Mouse (Mus musculus) midbrain, postnatal 0 days (tissue): ENCODE data around the gene Mrpl49. TPM values are rescaled to one million over a fixed set of nuclear protein-coding genes. Genes with fewer than 3 reads are reported as not detected.
A peak's percentile ranks its signal among the peaks of the same experiment; 100 is the strongest.

ENCODE experiments used
- ATAC-seq: fragments of 200-750 bp; cut with Nextera tagmentation; 2 replicates; pipeline ENCODE4 v1.8.0; 2017; ENCODE audit warnings: moderate number of reproducible peaks, mild to moderate bottlenecking, moderate TSS enrichment, moderate library complexity; ENCODE audit not compliant: low FRiP score
- DNase-seq: peaks from one replicate; pipeline ENCODE4 v3.0.0-alpha.2; 2015; ENCODE audit warnings: low spot score
- H3K27ac ChIP-seq: fragments of 300-500 bp; sonication (generic); 2 replicates; pipeline ENCODE4 v1.5.1; 2014; ENCODE audit warnings: low read depth, mild to moderate bottlenecking, low read length, mixed read lengths
- H3K27me3 ChIP-seq: fragments of 300-500 bp; sonication (generic); 2 replicates; pipeline ENCODE4 v1.6.1; 2014; ENCODE audit warnings: low read length, control low read depth, mixed read lengths; ENCODE audit not compliant: insufficient read depth
- H3K36me3 ChIP-seq: fragments of 300-500 bp; sonication (generic); 2 replicates; pipeline ENCODE4 v1.6.1; 2014; ENCODE audit warnings: low read length, control low read depth, mixed read lengths; ENCODE audit not compliant: insufficient read depth
- H3K4me1 ChIP-seq: fragments of 300-500 bp; sonication (generic); 2 replicates; pipeline ENCODE4 v1.6.1; 2014; ENCODE audit warnings: mild to moderate bottlenecking, control low read depth, antibody characterized with exemption, low read length, mixed read lengths; ENCODE audit not compliant: insufficient read depth
- H3K4me2 ChIP-seq: fragments of 300-500 bp; sonication (generic); 2 replicates; pipeline ENCODE4 v1.6.1; 2014; ENCODE audit warnings: low read depth, mild to moderate bottlenecking, low read length, mixed read lengths; ENCODE audit not compliant: poor library complexity, severe bottlenecking
- H3K4me3 ChIP-seq: fragments of 300-500 bp; sonication (generic); 2 replicates; pipeline ENCODE4 v1.5.1; 2014; ENCODE audit warnings: low read depth, mild to moderate bottlenecking, low read length, moderate library complexity
- H3K9ac ChIP-seq: fragments of 300-500 bp; sonication (generic); replicated peaks from 2 replicates; pipeline ENCODE4 v1.6.1; 2014; ENCODE audit warnings: mild to moderate bottlenecking, low read length, moderate library complexity, mixed read lengths; ENCODE audit not compliant: poor library complexity, severe bottlenecking
- H3K9me3 ChIP-seq: fragments of 300-500 bp; sonication (generic); 2 replicates; pipeline ENCODE4 v1.6.1; 2016; ENCODE audit warnings: low read length, control low read depth
- CTCF ChIP-seq: IDR thresholded peaks from 2 replicates; pipeline ENCODE4 v1.5.1; 2016; ENCODE audit warnings: antibody characterized with exemption, mild to moderate bottlenecking
- WGBS: fragments of 180-500 bp; shearing (Covaris S2); extraction: QIAGEN DNeasy Blood & Tissue Kit; methylation state at CpG from one replicate; pipeline ENCODE4 v1.1.7; 2014; 5-methylcytosine and 5-hydroxymethylcytosine counted together
- polyA plus RNA-seq: library from polyadenylated mRNA; unstranded; fragments of >200 nt; fragmentation: Nextera tagmentation; extraction: Ambion mirVana; gene quantifications from 2 replicates; pipeline ENCODE4 v1.2.1, GENCODE M21; 2015
- total RNA-seq: library from RNA; depleted of rRNA; stranded (reverse); fragments of >200 nt; gene quantifications from 2 replicates; pipeline ENCODE4 v1.2.3, GENCODE M21; 2014

The Mrpl49 gene
- total and polyA plus RNA-seq, 2 experiments from 2014 or later = 34.7 to 50.0 TPM

- Histone ChIP-seq H3K27me3 (no peaks in the 10 kb centered on the region), H3K4me2 (no peak within 1 kb of the TSS), H3K4me3 (no peak within 1 kb of the TSS), H3K9me3 (no peaks in the 10 kb centered on the region), H3K4me1 (no peaks in the 10 kb centered on the region), H3K36me3 (no peaks in the 10 kb centered on the region), H3K27ac (no peak within 1 kb of the TSS), H3K9ac (no peak within 1 kb of the TSS)
- 94% methylated on average over 7 of the region's 7 CpGs for WGBS
- no peak for TF ChIP-seq CTCF
- ATAC-seq (no peak), DNase-seq (no peak)
These were observed 36.5 kb upstream of the Mrpl49 start, which contains the start of gene AC131692.1 for GRCm38 (mm10) chr19:6094119-6094518. Gene AC131692.1, plus strand, starts transcription at chr19:6094419.

- ATAC-seq = no peak
- 95% methylated on average over 13 of the region's 13 CpGs for WGBS
- H3K36me3 ChIP-seq = no peaks in the 10 kb centered on the region
These were observed 31.3 kb upstream of the Mrpl49 start for GRCm38 (mm10) chr19:6088841-6089240.

GRCm38 (mm10) chr19:6085417-6085879, 27.9 kb upstream of the Mrpl49 start:
- H3K27ac ChIP-seq = no peak overlapping the region
- peak; percentile 61 for DNase-seq

More at GRCm38 (mm10) chr19:6088841-6089240, 31.3 kb upstream of the Mrpl49 start:
- no peak overlapping the region for H3K4me3 ChIP-seq
- H3K4me1 ChIP-seq = peaks cover 5% of the 10 kb centered on the region; the same call in 1 of the 2 replicates
- DNase-seq = no peak
- H3K4me2 ChIP-seq = no peak overlapping the region
- TF ChIP-seq CTCF = no peak
- H3K9me3 ChIP-seq = no peaks in the 10 kb centered on the region
- H3K27me3 ChIP-seq = no peaks in the 10 kb centered on the region
- H3K9ac ChIP-seq = no peak overlapping the region
- H3K27ac ChIP-seq = no peak overlapping the region

GRCm38 (mm10) chr19:6084478-6085248, 27.1 kb upstream of the Mrpl49 start, which contains the start of the genes Zfpl1 and Cdca5:
Gene Zfpl1, minus strand, starts transcription at chr19:6084956.
Gene Cdca5, plus strand, starts transcription at chr19:6084983.
- peak within 1 kb of the TSS; percentile 65 for H3K27ac ChIP-seq
- peak; percentile 88 for ATAC-seq
- H3K9me3 ChIP-seq = no peaks in the 10 kb centered on the region
- H3K27me3 ChIP-seq = no peaks in the 10 kb centered on the region
- peak within 1 kb of the TSS; percentile 63 for H3K9ac ChIP-seq
- DNase-seq = peak; percentile 99
- TF ChIP-seq CTCF = no peak
- peaks cover 22% of the 10 kb centered on the region for H3K36me3 ChIP-seq
- H3K4me3 ChIP-seq = peak within 1 kb of the TSS; percentile 70
- peak within 1 kb of the TSS; percentile 93 for H3K4me2 ChIP-seq
- H3K4me1 ChIP-seq = peaks cover 7% of the 10 kb centered on the region; the same call in 1 of the 2 replicates
- under 1% methylated on average over 58 of the region's 58 CpGs for WGBS

More at GRCm38 (mm10) chr19:6085417-6085879, 27.9 kb upstream of the Mrpl49 start:
- H3K27me3 ChIP-seq = no peaks in the 10 kb centered on the region
- H3K9ac ChIP-seq = no peak overlapping the region
- no peaks in the 10 kb centered on the region for H3K9me3 ChIP-seq
- 1% methylated on average over 17 of the region's 17 CpGs for WGBS
- peak overlapping the region; percentile 70 for H3K4me3 ChIP-seq
- TF ChIP-seq CTCF = no peak
- peak overlapping the region; percentile 93 for H3K4me2 ChIP-seq
- H3K4me1 ChIP-seq = peaks cover 7% of the 10 kb centered on the region; the same call in 1 of the 2 replicates
- H3K36me3 ChIP-seq = peaks cover 15% of the 10 kb centered on the region
- no peak for ATAC-seq

GRCm38 (mm10) chr19:6082156-6082555, 24.6 kb upstream of the Mrpl49 start, which contains the start of gene Gm28374:
Gene Gm28374, minus strand, starts transcription at chr19:6082256.
- no peak for ATAC-seq
- Histone ChIP-seq H3K4me1 (peaks cover 7% of the 10 kb centered on the region; the same call in 1 of the 2 replicates), H3K36me3 (peaks cover 24% of the 10 kb centered on the region), H3K4me3 (no peak within 1 kb of the TSS), H3K9ac (no peak within 1 kb of the TSS), H3K27me3 (no peaks in the 10 kb centered on the region), H3K27ac (no peak within 1 kb of the TSS), H3K9me3 (no peaks in the 10 kb centered on the region), H3K4me2 (no peak within 1 kb of the TSS)
- no peak for DNase-seq
- TF ChIP-seq CTCF = no peak
- 92% methylated on average over 9 of the region's 9 CpGs for WGBS

GRCm38 (mm10) chr19:6079983-6080480, 22.4 kb upstream of the Mrpl49 start, which contains the start of gene Tmem262:
Gene Tmem262, plus strand, starts transcription at chr19:6080033.
- Histone ChIP-seq H3K9ac (no peak within 1 kb of the TSS), H3K4me2 (no peak within 1 kb of the TSS), H3K4me3 (no peak within 1 kb of the TSS), H3K27me3 (no peaks in the 10 kb centered on the region), H3K27ac (no peak within 1 kb of the TSS), H3K4me1 (peaks cover 13% of the 10 kb centered on the region), H3K9me3 (no peaks in the 10 kb centered on the region), H3K36me3 (peaks cover 24% of the 10 kb centered on the region)
- no peak for TF ChIP-seq CTCF
- DNase-seq (no peak), ATAC-seq (no peak)
- WGBS = 92% methylated on average over 12 of the region's 12 CpGs
